Mouse (Mus musculus) MEL (cell line): ENCODE results near the gene Gsto2. TPM values are rescaled to one million over a fixed set of nuclear protein-coding genes. Genes with fewer than 3 reads are reported as not detected.
"Not testable (repeated sequence)": the region's sequence is repeated elsewhere in the genome, so short reads cannot be mapped to it uniquely, and the experiment has no call there.

ENCODE experiments used
- DNase-seq: peaks from one replicate; pipeline ENCODE4 v3.0.0; 2011; ENCODE audit warnings: low read depth, low spot score
- H3K27ac ChIP-seq: 2 replicates; pipeline ENCODE4 v1.5.1; 2012; ENCODE audit warnings: low read depth, mild to moderate bottlenecking, control low read depth, low read length, moderate library complexity; ENCODE audit not compliant: control insufficient read depth
- H3K27me3 ChIP-seq, 2 experiments: fragments of 150-350 bp in 1 of 2; sonication (generic) in 1 of 2; 2 replicates each; pipeline ENCODE4 v1.6.1; 2012; ENCODE audit warnings: low read length in 2 of 2, mild to moderate bottlenecking in 2 of 2, improper control_type of control experiment in 1 of 2, moderate library complexity in 1 of 2; ENCODE audit not compliant: insufficient read depth in 2 of 2, control insufficient read depth in 1 of 2
- H3K36me3 ChIP-seq, 2 experiments: 2 replicates each; pipeline ENCODE4 v1.6.1; 2012 to 2014; ENCODE audit warnings: low read length in 2 of 2, improper control_type of control experiment in 1 of 2, inconsistent platforms in 1 of 2, mild to moderate bottlenecking in 1 of 2; ENCODE audit not compliant: insufficient read depth in 2 of 2, control insufficient read depth in 1 of 2
- H3K4me1 ChIP-seq, 2 experiments: fragments of 150-350 bp in 1 of 2; sonication (generic) in 1 of 2; 2 replicates each; pipeline ENCODE4 v1.6.1; 2012; ENCODE audit warnings: low read length in 2 of 2, improper control_type of control experiment in 1 of 2, mild to moderate bottlenecking in 1 of 2; ENCODE audit not compliant: insufficient read depth in 2 of 2, control insufficient read depth in 1 of 2
- H3K4me3 ChIP-seq, 2 experiments: fragments of 150-350 bp in 1 of 2; sonication (generic) in 1 of 2; 2 replicates each; pipeline ENCODE4 v1.5.1; 2012; ENCODE audit warnings: low read depth in 2 of 2, low read length in 2 of 2, mild to moderate bottlenecking in 2 of 2, moderate library complexity in 2 of 2, control low read depth in 1 of 2, improper control_type of control experiment in 1 of 2; ENCODE audit not compliant: control insufficient read depth in 1 of 2, insufficient read depth in 1 of 2
- H3K79me2 ChIP-seq: 2 replicates; pipeline ENCODE4 v1.6.1; 2012; ENCODE audit warnings: mild to moderate bottlenecking, low read length, moderate library complexity; ENCODE audit not compliant: control insufficient read depth, poor library complexity, insufficient read depth
- H3K9ac ChIP-seq: 2 replicates; pipeline ENCODE4 v1.6.1; 2012; ENCODE audit warnings: low read depth, mild to moderate bottlenecking, control low read depth, low read length, moderate library complexity; ENCODE audit not compliant: control insufficient read depth, poor library complexity, severe bottlenecking
- H3K9me3 ChIP-seq: fragments of 150-350 bp; sonication (generic); replicated peaks from 2 replicates; pipeline ENCODE4 v1.6.1; 2012; ENCODE audit warnings: mild to moderate bottlenecking, low read length, improper control_type of control experiment, moderate library complexity; ENCODE audit not compliant: insufficient read depth
- CHD2 ChIP-seq: IDR thresholded peaks from 2 replicates; pipeline ENCODE4 v1.6.1; 2011; ENCODE audit warnings: low read length, improper control_type of control experiment
- CTCF ChIP-seq, 3 experiments: IDR thresholded peaks in 2 of 3; conservative IDR thresholded peaks in 1 of 3; 2 replicates each; pipeline ENCODE4 v1.5.1; 2011 to 2012; ENCODE audit warnings: low read length in 3 of 3, low read depth in 2 of 3, mild to moderate bottlenecking in 2 of 3, improper control_type of control experiment in 1 of 3, inconsistent platforms in 1 of 3, mixed read lengths in 1 of 3, moderate library complexity in 1 of 3; ENCODE audit not compliant: control insufficient read depth in 1 of 3, insufficient read depth in 1 of 3, poor library complexity in 1 of 3, severe bottlenecking in 1 of 3
- E2F4 ChIP-seq: IDR thresholded peaks from 2 replicates; pipeline ENCODE4 v1.6.1; 2011; ENCODE audit warnings: low read depth, low read length, improper control_type of control experiment, borderline replicate concordance
- ELF1 ChIP-seq: IDR thresholded peaks from 2 replicates; pipeline ENCODE4 v1.6.1; 2014; ENCODE audit warnings: low read depth, mild to moderate bottlenecking, inconsistent platforms, low read length, improper control_type of control experiment, moderate library complexity
- EP300 ChIP-seq, 2 experiments: IDR thresholded peaks; 2 replicates each; pipeline ENCODE4 v1.6.1; 2011; ENCODE audit warnings: improper control_type of control experiment in 2 of 2, low read length in 2 of 2, low read depth in 1 of 2, mild to moderate bottlenecking in 1 of 2
- GATA1 ChIP-seq: IDR thresholded peaks from 2 replicates; pipeline ENCODE4 v1.6.1; 2011; ENCODE audit warnings: low read depth, low read length, improper control_type of control experiment
- HCFC1 ChIP-seq: IDR thresholded peaks from 2 replicates; pipeline ENCODE4 v1.6.1; 2012; ENCODE audit warnings: low read depth, mild to moderate bottlenecking, inconsistent platforms, low read length, improper control_type of control experiment, moderate library complexity
- MAFK ChIP-seq: IDR thresholded peaks from 2 replicates; pipeline ENCODE4 v1.6.1; 2011; ENCODE audit warnings: low read depth, mild to moderate bottlenecking, low read length, improper control_type of control experiment, borderline replicate concordance
- MAX ChIP-seq: IDR thresholded peaks from 2 replicates; pipeline ENCODE4 v1.6.1; 2011; ENCODE audit warnings: low read length, improper control_type of control experiment
- MAZ ChIP-seq: IDR thresholded peaks from 2 replicates; pipeline ENCODE4 v1.6.1; 2012; ENCODE audit warnings: low read depth, mild to moderate bottlenecking, inconsistent platforms, low read length, improper control_type of control experiment
- MXI1 ChIP-seq: IDR thresholded peaks from 2 replicates; pipeline ENCODE4 v1.6.1; 2011; ENCODE audit warnings: mild to moderate bottlenecking, low read depth, low read length, improper control_type of control experiment
- NELFE ChIP-seq: IDR thresholded peaks from 2 replicates; pipeline ENCODE4 v1.6.1; 2011; ENCODE audit warnings: low read depth, low read length, improper control_type of control experiment
- POLR2AphosphoS2 ChIP-seq: IDR thresholded peaks from 2 replicates; pipeline ENCODE4 v1.6.1; 2011; ENCODE audit warnings: low read length, improper control_type of control experiment
- POLR2AphosphoS5 ChIP-seq: IDR thresholded peaks from 2 replicates; pipeline ENCODE4 v1.6.1; 2012; ENCODE audit warnings: low read depth, borderline replicate concordance, mild to moderate bottlenecking, inconsistent platforms, low read length, moderate library complexity, mixed read lengths
- RAD21 ChIP-seq: IDR thresholded peaks from 2 replicates; pipeline ENCODE4 v1.6.1; 2011; ENCODE audit warnings: mild to moderate bottlenecking, low read depth, low read length, improper control_type of control experiment
- RCOR1 ChIP-seq: IDR thresholded peaks from 2 replicates; pipeline ENCODE4 v1.6.1; 2012; ENCODE audit warnings: low read depth, mild to moderate bottlenecking, inconsistent platforms, low read length, improper control_type of control experiment
- TCF12 ChIP-seq: IDR thresholded peaks from 2 replicates; pipeline ENCODE4 v1.6.1; 2014; ENCODE audit warnings: low read depth, mild to moderate bottlenecking, inconsistent platforms, low read length, improper control_type of control experiment, moderate library complexity
- USF2 ChIP-seq, 2 experiments: IDR thresholded peaks; 2 replicates each; pipeline ENCODE4 v1.6.1; 2011 to 2012; ENCODE audit warnings: improper control_type of control experiment in 2 of 2, low read length in 2 of 2, borderline replicate concordance in 1 of 2, inconsistent platforms in 1 of 2, low read depth in 1 of 2, mild to moderate bottlenecking in 1 of 2; ENCODE audit not compliant: insufficient read depth in 1 of 2
- ZNF384 ChIP-seq: IDR thresholded peaks from 2 replicates; pipeline ENCODE4 v1.6.1; 2012; ENCODE audit warnings: low read depth, mild to moderate bottlenecking, inconsistent platforms, low read length, improper control_type of control experiment
- polyA plus RNA-seq, 2 experiments: library from polyadenylated mRNA; stranded (reverse) in 1 of 2; unstranded in 1 of 2; fragments of >175 nt in 1 of 2; fragments of >200 nt in 1 of 2; gene quantifications; 2 replicates each; pipeline versions ENCODE4 v1.2.1 to v1.2.4; 2012; ENCODE audit warnings: low replicate concordance in 2 of 2, low read depth in 1 of 2; ENCODE audit not compliant: insufficient read length in 2 of 2, insufficient read depth in 1 of 2, missing spikeins in 1 of 2
- total RNA-seq: library from RNA; depleted of rRNA; stranded (reverse); fragments of 300-350 nt; gene quantifications from 2 replicates; pipeline ENCODE4 v1.2.3, GENCODE M21; 2012

The Gsto2 gene
- total and polyA plus RNA-seq, 3 experiments: 0.14 TPM; not detected in 2

GRCm38 (mm10) chr19:47837527-47837901 is 27.8 kb upstream of the Gsto2 start:
- no peaks in the 10 kb centered on the region for H3K9me3 ChIP-seq
- H3K4me1 ChIP-seq: no peaks in the 10 kb centered on the region
- no peak overlapping the region for H3K9ac ChIP-seq
- H3K4me3 ChIP-seq: no peak overlapping the region
- H3K36me3 ChIP-seq: no peaks in the 10 kb centered on the region
- TF ChIP-seq MXI1 (no peak), MAFK (no peak), RAD21 (no peak), NELFE (no peak), E2F4 (no peak), MAX (no peak), HCFC1 (no peak), ZNF384 (no peak)
- TF ChIP-seq, all 39 proteins: peak for 0
- Histone ChIP-seq H3K27me3 (no peaks in the 10 kb centered on the region), H3K27ac (no peak overlapping the region), H3K79me2 (no peaks in the 10 kb centered on the region)
- no peak for DNase-seq

- H3K79me2 ChIP-seq, H3K9ac ChIP-seq, H3K27ac ChIP-seq: not testable (repeated sequence)
- TF ChIP-seq GATA1 (peak; percentile 42), EP300 (IDR thresholded peaks at IDR 0.05; ENCODE audit: low read depth in 1 of 2, low read length in 2 of 2) (peak; percentile 36 to 41; a peak in 3 of 4 replicates)
- TF ChIP-seq, all 39 proteins: peak for 2; not testable (repeated sequence) for 37
- not testable (repeated sequence) for H3K27me3 ChIP-seq, H3K9me3 ChIP-seq, H3K36me3 ChIP-seq, H3K4me3 ChIP-seq, H3K4me1 ChIP-seq
- peak; percentile 74 for DNase-seq
Observed at GRCm38 (mm10) chr19:47841234-47841633, 24.1 kb upstream of the Gsto2 start.

DNA sequence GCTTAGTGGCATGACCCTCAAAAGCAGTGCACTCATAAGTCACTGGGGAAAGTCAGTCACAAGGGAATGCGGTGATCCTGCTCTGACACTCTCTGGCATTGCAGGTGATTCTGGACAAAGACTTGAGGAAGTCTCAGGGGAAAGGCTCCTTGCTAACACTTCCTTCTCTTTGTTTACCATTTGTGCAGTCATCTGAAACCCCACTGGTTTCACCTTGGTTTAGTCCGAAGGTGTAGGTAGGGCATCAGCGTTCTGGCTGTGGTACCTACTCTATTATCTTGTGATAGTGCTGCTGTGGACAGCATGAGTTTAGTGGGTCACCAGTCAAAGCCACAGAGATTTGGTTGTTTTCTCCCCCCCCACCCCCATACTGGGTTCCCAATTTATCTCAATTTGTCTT is 15.6 kb upstream of the Gsto2 start:
- TF ChIP-seq E2F4 (no peak), MAZ (no peak), HCFC1 (no peak), ELF1 (no peak), MAFK (no peak), ZNF384 (no peak), POLR2AphosphoS2 (no peak), CHD2 (no peak), RCOR1 (no peak), USF2 (IDR thresholded peaks at IDR 0.05; ENCODE audit: borderline replicate concordance in 1 of 2, insufficient read depth in 1 of 2, low read depth in 1 of 2, low read length in 2 of 2) (no peak), MXI1 (no peak), CTCF (IDR thresholded peaks at IDR 0.05 in 2 of 3, conservative IDR thresholded peaks at IDR 0.05 in 1 of 3; ENCODE audit: control insufficient read depth in 1 of 3, insufficient read depth in 1 of 3, low read depth in 2 of 3, low read length in 3 of 3, poor library complexity in 1 of 3, severe bottlenecking in 1 of 3) (no peak), TCF12 (no peak), POLR2AphosphoS5 (no peak)
- no peaks in the 10 kb centered on the region; a peak in 2 of 4 replicates for H3K36me3 ChIP-seq
- H3K9me3 ChIP-seq: no peaks in the 10 kb centered on the region
- no peak overlapping the region for H3K27ac ChIP-seq
- no peaks in the 10 kb centered on the region for H3K79me2 ChIP-seq
- no peaks in the 10 kb centered on the region for H3K27me3 ChIP-seq
- no peak for DNase-seq
- no peak overlapping the region for H3K9ac ChIP-seq
- no peak overlapping the region for H3K4me3 ChIP-seq
- peaks cover 0 to 6% of the 10 kb centered on the region in 2 experiments; a peak in 2 of 4 replicates for H3K4me1 ChIP-seq

- H3K4me1 ChIP-seq: peaks cover 5 to 10% of the 10 kb centered on the region in 2 experiments
- not testable (repeated sequence) for H3K4me3 ChIP-seq, H3K27me3 ChIP-seq, H3K79me2 ChIP-seq, H3K9ac ChIP-seq, H3K36me3 ChIP-seq, H3K9me3 ChIP-seq, DNase-seq, H3K27ac ChIP-seq
Observed at GRCm38 (mm10) chr19:47852131-47852530, 13.2 kb upstream of the Gsto2 start.
